Mouse (Mus musculus): Measurements from ENCODE around the gene Mog. TPM values are rescaled to one million over a fixed set of nuclear protein-coding genes. Genes with fewer than 3 reads are reported as not detected.

Gene Mog
- 1.9 and 2.9 TPM in 2 replicates for polyA plus RNA-seq (2015; fragmentation: Nextera tagmentation; extraction: Ambion mirVana)

DNA sequence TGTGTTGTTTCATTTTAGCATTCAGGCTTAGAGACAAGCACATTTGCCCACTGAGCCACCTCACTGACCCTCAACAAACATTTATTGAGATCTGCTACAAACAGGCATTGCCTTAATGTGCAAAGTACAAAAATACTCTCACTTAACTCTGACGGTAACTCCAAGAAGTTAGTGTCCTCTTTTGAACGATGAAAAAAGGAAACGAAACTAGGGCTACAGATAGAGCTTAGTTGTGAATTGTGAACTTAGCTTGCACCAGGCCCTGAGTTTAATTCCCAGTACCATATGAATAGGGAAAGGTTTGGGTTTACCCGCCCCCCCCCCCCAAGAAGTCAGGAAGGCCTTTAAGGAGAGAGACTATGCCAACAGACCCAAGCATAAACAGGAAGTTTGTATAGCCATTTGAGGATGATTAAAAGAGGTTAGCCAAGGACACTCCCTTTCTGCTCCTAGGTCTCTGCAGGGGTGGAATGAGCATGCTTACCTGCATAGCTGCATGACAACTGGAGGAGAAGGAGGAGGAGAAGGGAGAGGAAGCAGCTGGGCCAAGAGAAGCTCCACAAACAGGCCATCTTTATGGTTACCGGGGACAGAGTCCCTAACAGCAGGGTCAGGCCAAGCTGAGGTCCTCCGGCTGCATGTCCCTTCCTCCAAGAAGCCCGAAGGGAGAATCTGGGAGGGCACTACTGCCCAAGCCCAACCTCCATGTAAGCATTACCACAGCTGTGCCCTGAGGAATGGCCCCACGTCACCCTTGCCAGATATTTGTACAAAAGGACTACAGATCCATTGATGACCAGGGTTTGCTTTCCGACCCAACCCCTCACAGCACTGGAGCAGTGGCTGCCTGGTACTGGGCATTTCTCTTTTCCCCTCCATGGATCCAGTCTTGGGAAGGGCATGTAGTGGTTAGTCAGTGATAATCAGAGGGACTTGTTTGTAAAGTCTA, at the start of gene Mog:
Mog (minus strand) TSS at position 771 of the 949 bp plus-strand sequence.
- H3K4me3 ChIP-seq (replicated peaks; ENCODE audit: low read length), result no peak within 1 kb of the TSS
- H3K27ac ChIP-seq (ENCODE audit: low read length), result no peak within 1 kb of the TSS
- H3K9ac ChIP-seq (replicated peaks; ENCODE audit: low read depth, low read length), result no peak within 1 kb of the TSS
- 78% methylated on average over 9 of the region's 9 CpGs for WGBS
- no peaks in the 10 kb centered on the region for H3K9me3 ChIP-seq (ENCODE audit: control insufficient read depth, low read length)
- H3K36me3 ChIP-seq (ENCODE audit: control insufficient read depth, insufficient read depth), result no peaks in the 10 kb centered on the region
- H3K4me1 ChIP-seq (replicated peaks; ENCODE audit: control insufficient read depth, insufficient read depth, low read length), result no peaks in the 10 kb centered on the region
- no peaks in the 10 kb centered on the region for H3K27me3 ChIP-seq (replicated peaks; ENCODE audit: control insufficient read depth, insufficient read depth, low read length)
- H3K4me2 ChIP-seq (ENCODE audit: low read length), result no peak within 1 kb of the TSS
- no peak for ATAC-seq

- Histone ChIP-seq H3K36me3 (ENCODE audit: control insufficient read depth, insufficient read depth) (peaks cover 40% of the 10 kb centered on the region), H3K9me3 (ENCODE audit: control insufficient read depth, low read length) (no peaks in the 10 kb centered on the region), H3K27me3 (replicated peaks; ENCODE audit: control insufficient read depth, insufficient read depth, low read length) (no peaks in the 10 kb centered on the region), H3K27ac (ENCODE audit: low read length) (peak overlapping the region; percentile 68), H3K9ac (replicated peaks; ENCODE audit: low read depth, low read length) (no peak overlapping the region), H3K4me3 (replicated peaks; ENCODE audit: low read length) (no peak overlapping the region), H3K4me2 (ENCODE audit: low read length) (no peak overlapping the region), H3K4me1 (replicated peaks; ENCODE audit: control insufficient read depth, insufficient read depth, low read length) (peaks cover 7% of the 10 kb centered on the region)
- WGBS, result 25% methylated on average over 11 of the region's 11 CpGs
- peak; percentile 51 for ATAC-seq
Observed at GRCm38 (mm10) chr17:37072730-37073276, 49.6 kb upstream of the Mog start.

DNA sequence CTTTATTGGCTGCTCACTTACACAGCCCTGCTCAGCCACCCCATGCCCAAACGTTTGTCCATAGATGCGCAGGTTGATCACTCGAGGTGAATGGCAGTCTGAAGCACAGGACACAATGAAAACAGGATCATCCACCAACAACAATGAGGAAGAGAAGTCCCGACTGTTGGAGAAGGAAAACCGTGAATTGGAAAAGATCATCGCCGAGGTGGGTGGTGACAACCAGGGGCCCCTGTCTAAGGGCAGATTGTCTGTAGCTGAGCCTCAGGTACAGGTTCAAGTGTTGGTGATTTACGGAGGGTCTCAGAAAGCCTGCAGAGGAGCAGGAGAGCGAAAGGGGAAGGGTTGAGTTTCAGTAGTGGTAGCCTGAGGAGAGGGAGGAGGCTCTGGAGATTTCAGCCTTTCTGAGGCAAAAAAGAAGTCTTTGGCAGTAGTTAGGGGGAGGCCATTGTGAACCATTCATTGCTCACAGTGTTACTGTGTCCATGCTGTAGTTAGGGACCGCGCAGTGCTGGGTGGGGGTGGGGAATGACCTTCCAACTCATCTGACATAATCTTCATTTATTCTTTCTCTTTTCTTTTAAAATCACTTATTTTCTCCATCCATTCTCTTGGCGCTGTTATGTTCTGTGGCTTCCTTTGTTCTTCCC, 49.0 kb upstream of the Mog start:
- Histone ChIP-seq H3K9me3 (ENCODE audit: control insufficient read depth, low read length) (no peaks in the 10 kb centered on the region), H3K4me2 (ENCODE audit: low read length) (no peak overlapping the region), H3K9ac (replicated peaks; ENCODE audit: low read depth, low read length) (no peak overlapping the region), H3K4me1 (replicated peaks; ENCODE audit: control insufficient read depth, insufficient read depth, low read length) (peaks cover 7% of the 10 kb centered on the region), H3K4me3 (replicated peaks; ENCODE audit: low read length) (no peak overlapping the region), H3K36me3 (ENCODE audit: control insufficient read depth, insufficient read depth) (peaks cover 46% of the 10 kb centered on the region), H3K27ac (ENCODE audit: low read length) (peak overlapping the region; percentile 68), H3K27me3 (replicated peaks; ENCODE audit: control insufficient read depth, insufficient read depth, low read length) (no peaks in the 10 kb centered on the region)
- ATAC-seq, result peak; percentile 52
- 50% methylated on average over 12 of the region's 12 CpGs for WGBS

- Histone ChIP-seq H3K4me2 (ENCODE audit: low read length) (no peak overlapping the region), H3K9me3 (ENCODE audit: control insufficient read depth, low read length) (no peaks in the 10 kb centered on the region), H3K4me1 (replicated peaks; ENCODE audit: control insufficient read depth, insufficient read depth, low read length) (peaks cover 7% of the 10 kb centered on the region), H3K4me3 (replicated peaks; ENCODE audit: low read length) (no peak overlapping the region), H3K36me3 (ENCODE audit: control insufficient read depth, insufficient read depth) (peaks cover 48% of the 10 kb centered on the region), H3K27ac (ENCODE audit: low read length) (no peak overlapping the region), H3K9ac (replicated peaks; ENCODE audit: low read depth, low read length) (no peak overlapping the region), H3K27me3 (replicated peaks; ENCODE audit: control insufficient read depth, insufficient read depth, low read length) (no peaks in the 10 kb centered on the region)
- WGBS, result 86% methylated on average over 8 of the region's 8 CpGs
- no peak for ATAC-seq
Observed at GRCm38 (mm10) chr17:37070121-37070520, 46.9 kb upstream of the Mog start.

GRCm38 (mm10) chr17:37067861-37068260, 44.7 kb upstream of the Mog start:
- no peak overlapping the region for H3K9ac ChIP-seq (replicated peaks; ENCODE audit: low read depth, low read length)
- H3K4me3 ChIP-seq (replicated peaks; ENCODE audit: low read length), result no peak overlapping the region
- no peaks in the 10 kb centered on the region for H3K9me3 ChIP-seq (ENCODE audit: control insufficient read depth, low read length)
- no peak overlapping the region for H3K4me2 ChIP-seq (ENCODE audit: low read length)
- WGBS, result 77% methylated on average over 1 of the region's 1 CpGs
- H3K4me1 ChIP-seq (replicated peaks; ENCODE audit: control insufficient read depth, insufficient read depth, low read length), result peaks cover 15% of the 10 kb centered on the region
- no peak for ATAC-seq
- no peak overlapping the region for H3K27ac ChIP-seq (ENCODE audit: low read length)
- no peaks in the 10 kb centered on the region for H3K27me3 ChIP-seq (replicated peaks; ENCODE audit: control insufficient read depth, insufficient read depth, low read length)
- H3K36me3 ChIP-seq (ENCODE audit: control insufficient read depth, insufficient read depth), result peaks cover 45% of the 10 kb centered on the region

DNA sequence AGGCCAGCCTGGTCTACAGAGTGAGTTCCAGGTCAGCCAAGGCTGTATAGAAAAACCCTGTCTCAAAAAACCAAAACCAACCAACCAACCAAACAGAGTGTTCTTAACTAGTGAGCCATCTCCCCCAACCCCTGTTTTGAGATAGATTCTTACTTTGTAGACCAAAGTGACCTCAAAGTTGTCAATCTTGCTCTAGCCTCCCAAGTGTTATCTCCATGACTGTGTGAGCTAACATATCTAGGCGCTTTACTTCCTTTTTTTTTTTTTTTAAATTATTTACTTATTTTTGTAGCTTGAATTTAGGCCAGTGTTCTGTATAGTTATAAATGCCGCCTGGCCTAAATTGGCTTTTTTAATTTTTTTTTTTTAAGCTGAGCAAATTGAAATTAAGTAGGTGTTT, 42.8 kb upstream of the Mog start:
- Histone ChIP-seq H3K27ac (ENCODE audit: low read length) (no peak overlapping the region), H3K4me1 (replicated peaks; ENCODE audit: control insufficient read depth, insufficient read depth, low read length) (peaks cover 23% of the 10 kb centered on the region), H3K9me3 (ENCODE audit: control insufficient read depth, low read length) (no peaks in the 10 kb centered on the region), H3K9ac (replicated peaks; ENCODE audit: low read depth, low read length) (no peak overlapping the region), H3K27me3 (replicated peaks; ENCODE audit: control insufficient read depth, insufficient read depth, low read length) (no peaks in the 10 kb centered on the region), H3K4me3 (replicated peaks; ENCODE audit: low read length) (no peak overlapping the region), H3K36me3 (ENCODE audit: control insufficient read depth, insufficient read depth) (peaks cover 51% of the 10 kb centered on the region), H3K4me2 (ENCODE audit: low read length) (no peak overlapping the region)
- ATAC-seq, result no peak
- 96% methylated on average over 2 of the region's 2 CpGs for WGBS

- peak; percentile 30; the same call in 1 of the 2 replicates for ATAC-seq
- Histone ChIP-seq H3K27ac (ENCODE audit: low read length) (peak overlapping the region; percentile 14; the same call in 1 of the 2 replicates), H3K36me3 (ENCODE audit: control insufficient read depth, insufficient read depth) (peaks cover 46% of the 10 kb centered on the region), H3K9ac (replicated peaks; ENCODE audit: low read depth, low read length) (no peak overlapping the region), H3K4me2 (ENCODE audit: low read length) (no peak overlapping the region), H3K4me3 (replicated peaks; ENCODE audit: low read length) (no peak overlapping the region), H3K27me3 (replicated peaks; ENCODE audit: control insufficient read depth, insufficient read depth, low read length) (no peaks in the 10 kb centered on the region), H3K9me3 (ENCODE audit: control insufficient read depth, low read length) (no peaks in the 10 kb centered on the region), H3K4me1 (replicated peaks; ENCODE audit: control insufficient read depth, insufficient read depth, low read length) (peaks cover 23% of the 10 kb centered on the region)
- 39% methylated on average over 11 of the region's 11 CpGs for WGBS
Observed at GRCm38 (mm10) chr17:37063686-37064495, 40.7 kb upstream of the Mog start.

DNA sequence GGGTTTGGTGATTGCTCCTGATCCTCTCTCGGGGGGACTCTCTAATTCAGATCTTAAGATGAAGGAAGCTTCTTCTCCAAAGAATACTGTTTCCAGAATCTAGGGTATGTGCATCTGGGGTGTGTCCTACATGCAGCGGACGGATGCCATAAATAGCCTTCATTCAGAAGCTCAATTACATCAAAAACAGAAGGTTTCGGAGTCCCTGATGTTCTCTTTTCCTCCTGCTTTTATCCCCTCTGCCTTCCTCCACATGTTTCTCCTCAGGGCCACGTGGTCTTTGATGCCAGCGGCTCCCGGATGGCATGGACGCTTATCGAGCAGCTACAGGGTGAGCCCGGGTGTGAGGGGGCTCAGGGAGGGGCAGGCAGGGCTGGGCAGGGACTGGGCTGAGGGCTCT, 39.9 kb upstream of the Mog start:
- Histone ChIP-seq H3K4me2 (ENCODE audit: low read length) (no peak overlapping the region), H3K27me3 (replicated peaks; ENCODE audit: control insufficient read depth, insufficient read depth, low read length) (no peaks in the 10 kb centered on the region), H3K4me3 (replicated peaks; ENCODE audit: low read length) (no peak overlapping the region), H3K36me3 (ENCODE audit: control insufficient read depth, insufficient read depth) (peaks cover 45% of the 10 kb centered on the region), H3K9me3 (ENCODE audit: control insufficient read depth, low read length) (no peaks in the 10 kb centered on the region), H3K9ac (replicated peaks; ENCODE audit: low read depth, low read length) (no peak overlapping the region), H3K4me1 (replicated peaks; ENCODE audit: control insufficient read depth, insufficient read depth, low read length) (peaks cover 23% of the 10 kb centered on the region), H3K27ac (ENCODE audit: low read length) (no peak overlapping the region)
- WGBS, result 63% methylated on average over 10 of the region's 10 CpGs
- ATAC-seq, result no peak
